Mouse (Mus musculus): ENCODE results near the gene Gm44. TPM values are rescaled to one million over a fixed set of nuclear protein-coding genes. Genes with fewer than 3 reads are reported as not detected.
"Not testable (repeated sequence)": the region's sequence is repeated elsewhere in the genome, so short reads cannot be mapped to it uniquely, and the experiment has no call there.

Gm44 gene
- total RNA-seq (2021), result not detected

GRCm38 (mm10) chrX:90891842-90892241 lies at the start of gene Gm44:
Gene Gm44, plus strand, starts transcription at chrX:90892142.
- DNase-seq (ENCODE audit: low spot score), result no peak
- intact Hi-C loops (cut with DNase I), result no loop called here

GRCm38 (mm10) chrX:90927989-90928388 lies 36.0 kb downstream of the Gm44 start:
- no peak for DNase-seq (ENCODE audit: low spot score)
- intact Hi-C loops (cut with DNase I), result no loop called here

GRCm38 (mm10) chrX:90938211-90938610 lies 46.3 kb downstream of the Gm44 start:
- intact Hi-C loops (cut with DNase I); DNase-seq (ENCODE audit: low spot score): not testable (repeated sequence)
